Mouse (Mus musculus) ovary, adult 18-20 months (tissue): ENCODE results near the gene Fam163b.

Experiments used
- DNase-seq: peaks from one replicate; pipeline ENCODE4 v3.0.0; 2022; ENCODE audit warnings: low spot score, mixed read lengths

Gene Fam163b

DNA sequence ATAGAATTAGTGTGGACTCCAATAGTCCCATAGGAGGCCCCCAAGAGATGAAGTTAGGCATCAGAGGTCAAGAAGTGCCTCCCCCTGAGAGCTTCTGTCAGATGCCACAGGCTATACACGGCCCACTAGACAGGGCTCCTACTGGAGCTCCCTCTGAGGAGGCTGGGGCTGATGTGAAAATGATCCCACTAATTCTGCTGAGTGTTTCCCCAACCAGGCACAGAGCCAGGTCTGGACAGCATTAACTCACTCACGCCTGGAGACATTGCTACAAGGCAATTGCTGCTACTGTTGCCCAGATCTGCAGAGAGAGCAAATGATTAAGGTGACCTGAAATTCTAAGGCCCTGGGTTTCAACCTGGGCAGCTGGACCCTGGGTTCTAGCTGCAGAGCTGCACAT is 56.5 kb downstream of the Fam163b start:
- no peak for DNase-seq

DNA sequence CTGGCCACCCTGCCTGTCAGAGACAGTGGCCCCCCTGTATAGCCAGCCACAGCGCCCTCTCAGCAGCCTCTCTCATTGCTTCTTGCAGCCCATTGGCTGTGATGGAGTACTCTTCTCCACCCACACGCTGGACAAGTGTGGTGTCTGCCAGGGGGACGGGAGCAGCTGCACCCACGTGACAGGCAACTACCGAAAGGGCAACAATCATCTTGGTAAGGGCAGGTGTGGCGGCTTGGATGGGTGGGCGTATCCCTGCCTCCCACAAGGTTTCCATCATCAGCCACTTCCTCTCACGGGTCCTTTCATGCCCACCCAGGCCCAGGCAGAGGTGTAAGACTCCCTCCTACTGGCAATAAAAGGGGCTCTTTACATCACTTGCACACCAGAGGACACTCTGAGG is 57.3 kb downstream of the Fam163b start:
- no peak for DNase-seq

DNA sequence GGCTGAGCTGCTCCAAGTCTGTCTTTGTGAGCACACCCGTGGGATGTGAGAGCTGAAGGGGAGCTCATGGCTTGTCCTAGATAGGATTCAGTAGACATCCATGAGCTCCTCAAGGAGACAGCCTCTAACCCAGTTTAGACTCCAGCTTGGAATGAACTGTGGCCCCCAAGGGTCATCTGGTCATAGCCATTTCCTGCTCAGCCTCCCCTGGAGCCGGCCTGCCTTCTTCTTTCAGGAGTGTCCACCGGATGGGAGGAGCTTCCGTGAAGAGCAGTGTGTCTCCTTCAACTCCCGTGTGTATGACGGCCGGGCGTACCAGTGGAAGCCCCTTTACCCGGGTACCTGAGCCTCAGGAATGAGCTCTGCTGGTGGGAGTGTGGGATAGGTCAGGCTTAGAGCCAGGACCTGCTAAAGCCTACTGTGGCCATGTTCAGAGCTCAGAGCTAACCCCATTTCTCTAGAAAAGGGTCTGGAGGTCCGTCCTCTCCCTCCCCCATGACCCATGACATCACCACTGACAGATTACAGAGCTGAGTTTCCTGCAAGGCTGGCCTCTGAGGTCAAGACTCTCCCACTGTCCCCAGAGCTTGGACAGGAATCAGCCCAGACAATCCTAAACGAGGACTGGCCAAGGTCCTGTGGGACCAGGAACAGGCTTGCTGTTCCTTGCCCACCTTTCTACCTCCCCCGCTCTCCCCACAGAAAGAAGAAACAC is 58.4 kb downstream of the Fam163b start:
- no peak for DNase-seq

DNA sequence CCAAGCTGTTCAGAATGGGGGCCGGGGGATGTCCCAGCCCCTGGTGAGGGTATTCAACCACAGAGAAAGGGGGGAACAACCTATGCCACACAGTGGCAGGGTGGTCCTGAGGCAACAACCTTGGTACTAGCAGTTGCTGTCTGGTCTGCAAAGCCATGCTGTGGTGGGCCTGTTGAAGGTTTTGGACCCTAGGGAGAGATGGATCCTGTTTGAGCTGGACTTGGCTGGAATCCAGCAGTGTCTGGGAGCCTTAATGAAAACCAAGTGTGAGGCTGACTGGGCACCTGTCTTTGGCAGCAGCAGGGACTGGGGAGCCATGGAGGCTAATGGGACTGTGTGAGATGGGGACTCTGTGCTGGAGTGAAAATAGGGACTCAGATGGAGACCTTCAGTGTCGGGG is 62.6 kb downstream of the Fam163b start:
- no peak for DNase-seq

DNA sequence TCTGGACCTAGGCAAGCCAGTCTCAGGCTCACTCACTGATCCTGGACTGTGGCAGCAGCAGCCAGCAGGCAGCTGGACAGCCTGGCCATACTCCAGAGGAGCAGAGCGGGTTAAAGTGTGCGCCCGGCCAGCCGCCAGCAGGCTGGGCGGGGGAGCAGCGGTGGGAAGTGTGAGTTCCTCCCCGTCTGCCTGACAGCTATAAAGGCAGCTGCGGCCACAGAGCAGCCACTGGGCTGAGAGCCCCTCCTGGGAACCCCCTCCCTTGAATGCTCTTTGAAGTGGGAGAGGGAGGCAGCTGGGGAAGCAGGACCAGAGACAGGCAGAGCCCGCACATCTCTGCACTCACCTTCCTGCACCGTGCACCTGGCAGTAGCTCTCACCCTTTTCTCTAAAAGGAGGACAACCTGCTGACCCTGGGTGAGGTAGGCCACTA is 63.1 kb downstream of the Fam163b start, which contains the start of gene Adamtsl2:
TSS of gene Adamtsl2 (plus strand) at position 228 of the 433 bp plus-strand sequence.
- DNase-seq: peak; percentile 67

DNA sequence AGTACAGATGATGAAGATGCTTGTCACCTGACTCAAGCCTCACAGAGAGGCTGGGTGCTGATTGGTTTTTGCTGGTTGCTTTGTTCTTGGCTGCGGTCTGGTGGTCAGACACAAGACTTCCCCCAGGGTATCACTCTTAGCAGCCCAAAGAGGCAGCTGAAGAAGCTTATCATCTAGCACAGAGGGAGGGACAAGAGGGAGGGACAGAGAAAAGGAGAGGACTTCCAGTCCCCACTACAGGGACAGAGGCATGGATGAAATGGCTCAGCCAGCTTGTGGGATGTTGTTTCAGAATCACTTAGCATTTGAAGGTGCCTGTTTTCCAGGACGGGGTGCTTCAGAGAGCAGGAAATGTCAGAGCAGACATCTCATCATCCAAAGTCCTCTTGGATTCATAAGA is 64.0 kb downstream of the Fam163b start:
- no peak for DNase-seq

DNA sequence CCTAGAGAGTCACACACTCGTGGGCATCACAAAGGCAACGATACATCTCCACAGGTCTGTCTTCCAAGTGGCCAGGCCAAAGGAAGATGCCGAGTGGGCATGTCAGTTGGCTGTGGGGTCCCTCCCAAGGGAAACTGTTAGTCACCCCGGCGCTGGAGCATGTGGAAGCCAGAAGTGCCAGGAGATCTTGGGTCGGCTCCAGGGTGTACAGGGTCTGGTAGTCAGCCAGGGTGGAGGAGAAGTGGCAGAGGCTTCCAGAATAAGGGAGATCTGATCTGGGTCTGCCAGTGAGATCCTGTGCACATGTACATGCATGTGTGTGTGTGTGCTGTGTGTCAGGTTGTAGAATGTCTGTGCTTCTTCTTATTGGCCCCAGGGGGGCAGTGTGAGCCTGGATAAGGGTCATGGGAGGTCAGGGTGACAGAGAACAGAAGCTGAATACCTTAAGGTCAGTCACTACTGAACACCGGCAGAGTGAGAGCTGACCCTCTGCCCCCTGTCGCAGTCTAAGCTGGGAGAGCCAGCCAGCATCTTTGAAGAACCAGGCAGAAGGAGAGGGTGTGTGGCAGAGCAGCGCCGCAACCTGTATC is 64.5 kb downstream of the Fam163b start:
- DNase-seq: no peak

DNA sequence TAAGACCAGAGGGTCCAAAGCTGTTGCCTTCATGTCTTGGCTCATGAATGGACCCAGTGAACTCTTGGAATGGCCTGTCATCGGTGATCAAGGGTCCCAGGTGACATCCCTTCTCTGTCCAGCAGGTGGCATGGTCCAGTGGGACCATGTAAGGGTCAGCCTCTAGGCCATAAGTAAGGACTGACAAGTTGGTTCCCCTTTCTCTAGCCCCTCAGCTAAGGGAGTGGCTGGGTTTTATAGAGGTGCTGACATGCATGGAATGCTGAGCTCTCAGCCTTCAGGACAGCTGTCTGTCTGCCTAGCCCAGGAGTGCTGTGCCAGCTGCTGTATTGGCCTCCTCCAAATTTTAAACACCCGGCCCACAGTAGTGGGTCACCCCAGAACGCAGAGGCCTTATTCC is 66.8 kb downstream of the Fam163b start:
- DNase-seq: no peak

DNA sequence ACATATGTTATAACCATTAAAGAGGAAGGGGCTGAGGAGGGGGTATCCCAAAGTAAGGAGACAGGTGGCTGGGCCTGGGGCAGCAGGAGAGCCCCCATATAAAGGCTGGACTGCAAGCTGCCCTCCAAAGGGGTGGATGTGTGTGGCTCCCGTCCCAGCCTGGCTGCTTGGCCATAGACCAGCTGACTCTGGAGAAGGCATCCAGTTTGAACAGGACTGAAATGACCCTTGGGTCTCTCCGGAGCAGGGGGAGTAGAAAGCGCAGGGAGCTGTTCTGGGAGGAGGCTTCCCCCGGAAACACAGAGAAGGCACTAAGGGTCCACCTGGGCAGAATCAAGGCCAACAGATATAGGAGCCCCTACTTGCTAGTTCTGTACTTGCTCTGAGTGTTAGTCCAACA is 67.5 kb downstream of the Fam163b start:
- no peak for DNase-seq

DNA sequence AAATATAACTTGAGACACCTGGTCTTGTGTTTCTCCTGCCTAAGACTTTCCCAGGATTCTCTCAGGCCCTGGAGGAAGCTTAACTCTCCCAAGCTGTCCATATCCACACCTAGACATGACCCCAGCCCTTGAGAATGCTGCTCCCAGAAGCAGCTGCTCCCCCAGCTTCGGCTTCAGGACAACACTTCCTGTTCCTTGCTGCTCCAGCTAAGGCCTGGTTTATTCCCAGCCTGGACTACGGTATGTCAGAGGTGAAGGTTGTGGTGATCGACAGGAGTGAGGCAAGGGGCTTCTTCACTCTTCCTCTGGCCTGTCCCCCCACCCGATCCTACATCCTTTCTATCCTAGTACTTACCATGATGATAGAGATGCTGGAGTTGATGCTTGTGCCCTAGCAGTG is 68.9 kb downstream of the Fam163b start:
- DNase-seq: no peak

DNA sequence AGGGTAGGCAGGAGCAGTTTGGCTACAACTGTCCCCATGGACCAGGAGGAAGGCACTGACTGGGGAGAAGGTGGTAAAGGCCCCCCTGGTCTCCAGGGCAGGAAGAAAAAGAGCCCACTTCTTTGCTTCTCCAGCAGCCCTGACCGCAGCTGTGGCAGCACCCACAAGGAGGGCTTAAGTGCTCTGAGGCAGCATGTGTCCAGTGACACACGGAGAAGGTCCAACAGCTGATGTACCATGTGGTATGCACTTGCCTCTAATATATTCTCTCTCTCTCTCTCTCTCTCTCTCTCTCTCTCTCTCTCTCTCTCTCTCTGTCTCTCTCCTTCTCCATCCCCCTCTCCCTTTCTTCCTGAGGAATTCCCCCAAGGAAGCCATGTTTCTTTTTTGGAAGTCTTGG is 70.3 kb downstream of the Fam163b start, which contains the start of gene Mymk:
TSS of gene Mymk (minus strand) at position 202 of the 400 bp plus-strand sequence.
- no peak for DNase-seq

DNA sequence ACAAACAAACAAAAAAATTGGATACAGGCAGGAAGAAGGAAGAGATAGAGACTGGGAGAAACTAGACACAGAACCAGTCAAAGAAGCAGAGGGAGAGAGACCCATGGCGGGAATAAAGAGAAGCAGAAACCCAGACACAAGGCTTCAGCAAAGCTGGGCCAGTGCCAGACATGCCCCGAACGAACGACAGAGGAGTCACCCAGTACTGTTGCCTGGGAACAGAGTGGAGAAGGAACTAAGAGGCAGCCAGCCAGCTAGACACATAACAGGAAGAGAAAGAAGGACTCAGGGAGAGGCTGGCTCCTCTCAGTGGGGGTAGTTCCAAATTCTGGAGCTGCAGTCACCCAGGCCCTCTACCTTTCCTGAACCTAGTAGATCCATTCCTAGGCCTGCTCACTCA is 71.2 kb downstream of the Fam163b start:
- DNase-seq: peak; percentile 70

DNA sequence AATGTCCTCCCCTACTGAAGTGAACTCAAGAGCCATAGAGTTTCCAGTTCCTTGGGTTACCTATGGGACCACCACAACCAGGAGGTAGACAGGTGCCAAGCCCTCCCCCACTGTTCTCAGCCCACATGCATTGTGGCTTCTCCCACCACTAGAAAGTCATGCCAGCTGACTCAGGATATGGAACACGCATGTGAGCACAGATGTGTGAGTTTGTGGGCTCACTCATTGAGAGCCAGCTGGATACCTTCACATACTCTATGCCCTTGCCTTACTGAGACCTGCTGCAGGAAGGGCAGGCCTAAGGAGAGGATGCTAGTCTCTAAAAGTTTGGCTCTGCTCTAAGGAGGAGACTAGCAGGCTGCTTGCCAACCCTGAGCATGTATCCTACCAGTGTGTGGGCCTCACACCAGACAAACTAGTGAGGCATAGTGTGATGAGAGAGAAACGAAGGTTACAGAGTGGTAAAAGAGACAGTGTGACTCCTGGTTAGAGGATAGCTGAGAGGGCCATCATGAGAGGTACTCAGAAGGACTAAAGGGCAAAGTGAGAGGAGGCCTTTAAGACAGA is 72.0 kb downstream of the Fam163b start:
- no peak for DNase-seq

DNA sequence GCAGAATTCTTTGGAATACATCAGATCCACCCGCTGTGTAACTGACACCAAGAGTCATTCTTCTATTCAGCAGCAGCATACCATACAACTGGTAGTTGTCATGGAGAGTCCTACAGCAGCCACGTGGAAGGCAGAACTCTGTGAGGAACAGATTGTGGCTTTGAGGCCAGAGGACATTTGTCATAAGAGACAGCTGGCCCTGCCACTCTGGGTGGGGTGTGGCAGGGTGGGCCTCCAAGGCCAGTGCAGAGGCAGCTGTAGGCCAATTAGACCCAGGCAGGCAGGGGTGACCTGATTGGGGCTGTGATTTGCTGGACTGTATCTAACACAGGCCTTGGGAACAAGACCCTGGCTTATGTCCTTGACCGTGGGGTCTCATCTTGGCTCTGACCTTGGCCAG is 72.6 kb downstream of the Fam163b start:
- DNase-seq: no peak

DNA sequence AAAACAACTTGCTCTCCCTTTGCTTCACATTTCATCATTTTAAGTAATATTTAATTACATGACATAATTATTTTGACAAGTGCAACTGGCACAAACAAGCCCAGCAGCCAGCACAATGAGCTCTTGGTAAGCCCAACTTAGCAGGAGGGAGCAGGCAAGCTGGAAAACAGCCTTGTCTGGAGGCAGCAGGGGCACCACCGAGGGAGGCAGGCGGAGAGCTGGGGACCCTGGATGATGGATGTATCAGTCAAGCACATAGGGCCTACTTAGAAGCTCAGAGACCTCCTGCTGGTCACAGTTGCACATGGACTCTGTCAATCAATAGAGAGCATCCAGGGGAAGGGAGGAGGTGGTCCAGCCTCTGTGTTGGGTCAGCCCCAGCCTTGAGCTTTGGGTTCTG is 74.3 kb downstream of the Fam163b start:
- DNase-seq: no peak

DNA sequence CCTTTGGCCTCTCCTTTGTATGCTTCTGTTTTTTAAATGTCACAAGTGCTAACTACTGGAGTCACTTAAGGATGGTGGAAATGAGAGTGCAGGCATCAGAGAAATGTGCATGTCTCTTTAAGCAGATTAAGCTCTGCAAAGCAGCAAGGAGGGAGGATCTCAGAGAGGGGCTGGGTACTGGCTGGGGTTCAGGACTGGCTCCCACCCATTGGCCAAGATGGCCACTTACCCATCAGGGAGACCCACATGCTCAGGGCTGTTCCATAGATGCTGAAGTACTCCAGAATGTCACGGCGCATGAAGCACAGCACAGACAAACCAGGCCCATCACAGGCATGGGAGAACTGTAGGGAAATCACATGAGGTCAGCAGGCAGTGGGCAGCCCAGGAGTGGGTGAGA is 75.2 kb downstream of the Fam163b start:
- DNase-seq: no peak
